Mouse (Mus musculus): ENCODE results near the gene Parp3.

Gene Parp3

GRCm38 (mm10) chr9:106421033-106421864, 55.5 kb downstream of the Parp3 start:
- DNase-seq, result no peak

DNA sequence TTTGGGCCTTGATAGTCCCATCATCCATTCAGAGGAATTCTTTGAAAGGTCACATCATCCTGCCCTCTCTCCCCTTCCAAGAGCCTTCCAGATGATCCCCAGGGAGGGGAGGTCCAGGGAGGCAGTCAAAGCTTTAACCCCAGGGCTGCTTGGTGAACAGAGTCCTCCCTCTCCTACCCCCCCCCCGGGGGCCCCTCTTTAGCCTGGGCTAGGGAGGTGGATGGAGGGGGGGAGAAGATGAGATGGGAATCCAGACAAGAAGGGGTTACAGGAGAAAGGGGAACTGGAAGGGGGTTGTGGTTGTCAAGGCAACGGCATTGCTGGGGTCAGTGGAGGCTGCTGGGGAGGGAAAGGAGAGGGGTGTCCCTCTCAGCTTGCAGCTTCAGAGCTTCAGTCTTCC, 56.1 kb downstream of the Parp3 start:
- no peak for DNase-seq

Measured in right cerebral cortex, postnatal 14 days (tissue).